Mouse (Mus musculus) CH12.LX (cell line): ENCODE data around the gene Fam71e2. TPM values are rescaled to one million over a fixed set of nuclear protein-coding genes. Genes with fewer than 3 reads are reported as not detected.
A peak's percentile ranks its signal among the peaks of the same experiment; 100 is the strongest.

Experiments
- DNase-seq: peaks from one replicate; pipeline ENCODE4 v3.0.0-alpha.2; 2013; ENCODE audit errors: extremely low read depth
- H3K27ac ChIP-seq: 2 replicates; pipeline ENCODE4 v1.5.1; 2012; ENCODE audit warnings: low read depth, mild to moderate bottlenecking, control low read depth, moderate library complexity; ENCODE audit not compliant: insufficient read depth
- H3K27me3 ChIP-seq: replicated peaks from 2 replicates; pipeline ENCODE3; 2012; ENCODE audit warnings: inconsistent platforms
- H3K36me3 ChIP-seq, 2 experiments: replicated peaks in 1 of 2; 2 replicates each; pipeline versions ENCODE3 to v1.6.1; 2012; ENCODE audit warnings: inconsistent platforms in 1 of 2, low read length in 1 of 2, mild to moderate bottlenecking in 1 of 2, mixed read lengths in 1 of 2, moderate library complexity in 1 of 2; ENCODE audit not compliant: control insufficient read depth in 1 of 2, insufficient read depth in 1 of 2
- H3K4me1 ChIP-seq, 2 experiments: 2 replicates each; pipeline ENCODE4 v1.6.1; 2012; ENCODE audit warnings: inconsistent platforms in 1 of 2, moderate library complexity in 1 of 2; ENCODE audit not compliant: insufficient read depth in 2 of 2, control insufficient read depth in 1 of 2
- H3K4me2 ChIP-seq: 2 replicates; pipeline ENCODE4 v1.6.1; 2012; ENCODE audit warnings: low read depth, mild to moderate bottlenecking, control low read depth; ENCODE audit not compliant: poor library complexity, insufficient read depth, severe bottlenecking
- H3K4me3 ChIP-seq, 3 experiments: fragments of 150-350 bp in 1 of 3; sonication (generic) in 1 of 3; replicated peaks in 1 of 3; 2 replicates each; pipeline versions ENCODE3 to v1.5.1; 2011 to 2012; ENCODE audit warnings: low read depth in 2 of 3, low read length in 2 of 3, mild to moderate bottlenecking in 2 of 3, moderate library complexity in 2 of 3, control low read depth in 1 of 3, improper control_type of control experiment in 1 of 3, inconsistent platforms in 1 of 3, mixed read lengths in 1 of 3; ENCODE audit not compliant: poor library complexity in 1 of 3
- H3K79me2 ChIP-seq: replicated peaks from 2 replicates; pipeline ENCODE4 v1.6.1; 2012; ENCODE audit warnings: mild to moderate bottlenecking, moderate library complexity; ENCODE audit not compliant: control insufficient read depth, poor library complexity, insufficient read depth, severe bottlenecking; ENCODE audit errors: extremely low read depth
- H3K9ac ChIP-seq: 2 replicates; pipeline ENCODE4 v1.6.1; 2012; ENCODE audit warnings: low read depth, mild to moderate bottlenecking, control low read depth, moderate library complexity; ENCODE audit not compliant: insufficient read depth
- H3K9me3 ChIP-seq: replicated peaks from 2 replicates; pipeline ENCODE3; 2012; ENCODE audit warnings: low read length, inconsistent platforms, mixed read lengths
- BHLHE40 ChIP-seq: IDR thresholded peaks from 2 replicates; pipeline ENCODE4 v1.6.1; 2011; ENCODE audit warnings: mild to moderate bottlenecking, low read depth, low read length, improper control_type of control experiment
- CHD2 ChIP-seq: IDR thresholded peaks from 2 replicates; pipeline ENCODE4 v1.6.1; 2011; ENCODE audit warnings: low read length, improper control_type of control experiment
- E2F4 ChIP-seq: IDR thresholded peaks from 2 replicates; pipeline ENCODE4 v1.6.1; 2011; ENCODE audit warnings: low read depth, low read length, improper control_type of control experiment; ENCODE audit not compliant: insufficient replicate concordance
- ELF1 ChIP-seq: IDR thresholded peaks from 2 replicates; pipeline ENCODE4 v1.6.1; 2014; ENCODE audit warnings: low read depth, mild to moderate bottlenecking, inconsistent platforms, low read length, improper control_type of control experiment
- EP300 ChIP-seq: IDR thresholded peaks from 2 replicates; pipeline ENCODE4 v1.6.1; 2011; ENCODE audit warnings: low read length, improper control_type of control experiment
- ETS1 ChIP-seq: conservative IDR thresholded peaks from 2 replicates; pipeline ENCODE4 v1.6.1; 2012; ENCODE audit warnings: low read depth, mild to moderate bottlenecking, inconsistent platforms, low read length, improper control_type of control experiment, moderate library complexity
- HCFC1 ChIP-seq: IDR thresholded peaks from 2 replicates; pipeline ENCODE4 v1.6.1; 2012; ENCODE audit warnings: low read depth, mild to moderate bottlenecking, inconsistent platforms, low read length, improper control_type of control experiment
- IRF4 ChIP-seq: IDR thresholded peaks from 2 replicates; pipeline ENCODE4 v1.6.1; 2014; ENCODE audit warnings: low read depth, mild to moderate bottlenecking, inconsistent platforms, low read length, improper control_type of control experiment
- JUN ChIP-seq: IDR thresholded peaks from 2 replicates; pipeline ENCODE4 v1.6.1; 2011; ENCODE audit warnings: low read depth, mild to moderate bottlenecking, low read length, improper control_type of control experiment, moderate library complexity; ENCODE audit not compliant: insufficient read depth
- JUND ChIP-seq: conservative IDR thresholded peaks from 2 replicates; pipeline ENCODE4 v1.6.1; 2011; ENCODE audit warnings: low read depth, low read length, improper control_type of control experiment
- KAT2A ChIP-seq: IDR thresholded peaks from 2 replicates; pipeline ENCODE4 v1.6.1; 2012; ENCODE audit warnings: low read length, improper control_type of control experiment, inconsistent platforms; ENCODE audit not compliant: insufficient replicate concordance
- MAFK ChIP-seq: IDR thresholded peaks from 2 replicates; pipeline ENCODE4 v1.6.1; 2011; ENCODE audit warnings: low read length, improper control_type of control experiment; ENCODE audit not compliant: insufficient replicate concordance
- MAX ChIP-seq: IDR thresholded peaks from 2 replicates; pipeline ENCODE4 v1.6.1; 2011; ENCODE audit warnings: low read length, improper control_type of control experiment
- MEF2A ChIP-seq: IDR thresholded peaks from 2 replicates; pipeline ENCODE4 v1.6.1; 2014; ENCODE audit warnings: low read depth, mild to moderate bottlenecking, inconsistent platforms, low read length, improper control_type of control experiment, borderline replicate concordance
- MXI1 ChIP-seq: IDR thresholded peaks from 2 replicates; pipeline ENCODE4 v1.6.1; 2011; ENCODE audit warnings: mild to moderate bottlenecking, low read depth, low read length, improper control_type of control experiment
- MYC ChIP-seq: IDR thresholded peaks from 2 replicates; pipeline ENCODE4 v1.6.1; 2011; ENCODE audit warnings: low read depth, mild to moderate bottlenecking, improper control_type of control experiment, low read length
- NELFE ChIP-seq: IDR thresholded peaks from 2 replicates; pipeline ENCODE4 v1.6.1; 2011; ENCODE audit warnings: low read depth, low read length, improper control_type of control experiment
- NRF1 ChIP-seq: IDR thresholded peaks from 2 replicates; pipeline ENCODE4 v1.6.1; 2014; ENCODE audit warnings: low read depth, mild to moderate bottlenecking, inconsistent platforms, low read length, improper control_type of control experiment, moderate library complexity
- PAX5 ChIP-seq: IDR thresholded peaks from 2 replicates; pipeline ENCODE4 v1.6.1; 2012; ENCODE audit warnings: low read length, inconsistent platforms, mixed read lengths
- POLR2AphosphoS2 ChIP-seq: IDR thresholded peaks from 2 replicates; pipeline ENCODE4 v1.6.1; 2011; ENCODE audit warnings: low read depth, low read length, improper control_type of control experiment
- RAD21 ChIP-seq: IDR thresholded peaks from 2 replicates; pipeline ENCODE4 v1.6.1; 2011; ENCODE audit warnings: low read depth, mild to moderate bottlenecking, low read length, improper control_type of control experiment, moderate library complexity
- RCOR1 ChIP-seq: conservative IDR thresholded peaks from 2 replicates; pipeline ENCODE4 v1.6.1; 2012; ENCODE audit warnings: low read depth, mild to moderate bottlenecking, inconsistent platforms, low read length, improper control_type of control experiment
- SIN3A ChIP-seq: IDR thresholded peaks from 2 replicates; pipeline ENCODE4 v1.6.1; 2012; ENCODE audit warnings: low read length, improper control_type of control experiment, inconsistent platforms
- SMC3 ChIP-seq: IDR thresholded peaks from 2 replicates; pipeline ENCODE4 v1.6.1; 2011; ENCODE audit warnings: low read depth, low read length, improper control_type of control experiment
- TBP ChIP-seq: conservative IDR thresholded peaks from 2 replicates; pipeline ENCODE4 v1.6.1; 2011; ENCODE audit warnings: low read depth, low read length, improper control_type of control experiment
- TCF12 ChIP-seq: IDR thresholded peaks from 2 replicates; pipeline ENCODE4 v1.6.1; 2014; ENCODE audit warnings: low read depth, mild to moderate bottlenecking, inconsistent platforms, low read length, improper control_type of control experiment
- USF1 ChIP-seq: IDR thresholded peaks from 2 replicates; pipeline ENCODE4 v1.6.1; 2014; ENCODE audit warnings: low read depth, mild to moderate bottlenecking, inconsistent platforms, low read length, improper control_type of control experiment
- USF2 ChIP-seq: conservative IDR thresholded peaks from 2 replicates; pipeline ENCODE4 v1.6.1; 2011; ENCODE audit warnings: low read depth, low read length, improper control_type of control experiment
- ZKSCAN1 ChIP-seq: IDR thresholded peaks from 2 replicates; pipeline ENCODE4 v1.6.1; 2012; ENCODE audit warnings: low read depth, inconsistent platforms, low read length, improper control_type of control experiment, borderline replicate concordance
- ZNF384 ChIP-seq: IDR thresholded peaks from 2 replicates; pipeline ENCODE4 v1.6.1; 2012; ENCODE audit warnings: low read depth, low read length, improper control_type of control experiment, inconsistent platforms
- dilution Hi-C: fragments of 300-500 bp; cut with MboI; formaldehyde crosslinking; loops from 2 replicates; pipeline ENCODE4 v1.14.3; 2020; ENCODE audit warnings: low sequenced_read_pairs; ENCODE audit not compliant: extremely low pct_unique_long_range_greater_than_20kb, extremely low pct_ligation_motif_present
- in situ Hi-C: fragments of 300-500 bp; cut with MboI; formaldehyde crosslinking; loops from 3 replicates; pipeline ENCODE4 v1.14.3; 2019; ENCODE audit warnings: low sequenced_read_pairs, low pct_ligation_motif_present, low pct_unique_long_range_greater_than_20kb, mixed read lengths
- polyA plus RNA-seq: library from polyadenylated mRNA; unstranded; fragments of >175 nt; gene quantifications from 2 replicates; pipeline ENCODE4 v1.2.1, GENCODE M21; 2012; ENCODE audit warnings: low read depth; ENCODE audit not compliant: insufficient read length
- total RNA-seq, 2 experiments: library from RNA; depleted of rRNA; stranded (reverse); fragments of 300-350 nt in 1 of 2; fragments of >200 nt in 1 of 2; gene quantifications; 2 replicates each; pipeline ENCODE4 v1.2.3; 2012 to 2014

The Fam71e2 gene
- total and polyA plus RNA-seq, 3 experiments, result not detected

GRCm38 (mm10) chr7:4740309-4740727, 30.8 kb downstream of the Fam71e2 start:
- Histone ChIP-seq H3K79me2 (no peaks in the 10 kb centered on the region), H3K4me2 (peak overlapping the region; percentile 94), H3K9me3 (no peaks in the 10 kb centered on the region), H3K9ac (peak overlapping the region; percentile 85), H3K27me3 (no peaks in the 10 kb centered on the region), H3K27ac (peak overlapping the region; percentile 37), H3K4me1 (peaks cover 5 to 24% of the 10 kb centered on the region in 2 experiments; a peak in 3 of 4 replicates), H3K36me3 (peaks cover 17 to 36% of the 10 kb centered on the region in 2 experiments), H3K4me3 (peak overlapping the region; percentile 87 to 98 (median 88))
- dilution Hi-C loops, result no loop called here
- in situ Hi-C loops, result no loop called here
- TF ChIP-seq KAT2A (no peak), MAX (0 out of 2 replicates have a peak, but pooled peaks have one; percentile 23), TCF12 (0 out of 2 replicates have a peak, but pooled peaks have one; percentile 39), IRF4 (no peak), ZNF384 (no peak), ETS1 (no peak)
- TF ChIP-seq, all 38 proteins: peak for 2
- DNase-seq, result peak; percentile 33

GRCm38 (mm10) chr7:4739544-4740275, 31.4 kb downstream of the Fam71e2 start, which contains the start of gene Kmt5c:
Kmt5c (plus strand) TSS chr7:4740115.
- DNase-seq, result peak; percentile 100
- Histone ChIP-seq H3K27ac (peak within 1 kb of the TSS; percentile 71), H3K27me3 (no peaks in the 10 kb centered on the region), H3K4me1 (peaks cover 5 to 24% of the 10 kb centered on the region in 2 experiments; a peak in 3 of 4 replicates), H3K36me3 (peaks cover 15 to 31% of the 10 kb centered on the region in 2 experiments), H3K9ac (peak within 1 kb of the TSS; percentile 85), H3K9me3 (no peaks in the 10 kb centered on the region), H3K4me3 (peak within 1 kb of the TSS; percentile 87 to 98 (median 88)), H3K79me2 (no peaks in the 10 kb centered on the region), H3K4me2 (peak within 1 kb of the TSS; percentile 94)
- in situ Hi-C loops (no loop called here), dilution Hi-C loops (no loop called here)
- TF ChIP-seq HCFC1 (peak; percentile 61), KAT2A (peak; percentile 77; the same call in 1 of the 2 replicates), NELFE (peak; percentile 51; the same call in 1 of the 2 replicates), ELF1 (peak; percentile 90), PAX5 (no peak), MAFK (no peak), TBP (peak; percentile 97), RAD21 (no peak), USF2 (no peak), MEF2A (0 out of 2 replicates have a peak, but pooled peaks have one; percentile 16), NRF1 (0 out of 2 replicates have a peak, but pooled peaks have one; percentile 27), MYC (peak; percentile 56; the same call in 1 of the 2 replicates), ZKSCAN1 (no peak), E2F4 (peak; percentile 85; the same call in 1 of the 2 replicates), BHLHE40 (peak; percentile 56), USF1 (no peak), TCF12 (peak; percentile 78), JUND (no peak), CHD2 (peak; percentile 98), SMC3 (no peak), EP300 (no peak), RCOR1 (peak; percentile 15; the same call in 1 of the 2 replicates), SIN3A (peak; percentile 86), MXI1 (peak; percentile 97), JUN (no peak), POLR2AphosphoS2 (no peak), ZNF384 (no peak)
